Mouse (Mus musculus): ENCODE measurements around the gene Tmprss6. TPM values are rescaled to one million over a fixed set of nuclear protein-coding genes. Genes with fewer than 3 reads are reported as not detected.

Tmprss6 gene
- polyA plus RNA-seq, 1 experiment = 0.02 TPM

- no peaks in the 10 kb centered on the region for H3K4me1 ChIP-seq (ENCODE audit: control insufficient read depth)
- no peaks in the 10 kb centered on the region for H3K27me3 ChIP-seq (ENCODE audit: control insufficient read depth)
- no peaks in the 10 kb centered on the region for H3K36me3 ChIP-seq (ENCODE audit: control insufficient read depth)
- H3K9me3 ChIP-seq (ENCODE audit: control insufficient read depth, low read length) = peaks cover 3% of the 10 kb centered on the region
- no peak for TF ChIP-seq GATA1 (IDR thresholded peaks at IDR 0.05; ENCODE audit: low read length)
- TF ChIP-seq TAL1 (IDR thresholded peaks at IDR 0.05; ENCODE audit: low read length) = no peak
- no peak overlapping the region for H3K4me3 ChIP-seq (replicated peaks)
Observed at GRCm38 (mm10) chr15:78476878-78477277, 8.4 kb upstream of the Tmprss6 start.

- TF ChIP-seq TAL1 (IDR thresholded peaks at IDR 0.05; ENCODE audit: low read length) = no peak
- no peak for TF ChIP-seq GATA1 (IDR thresholded peaks at IDR 0.05; ENCODE audit: low read length)
- Histone ChIP-seq H3K36me3 (ENCODE audit: control insufficient read depth) (no peaks in the 10 kb centered on the region), H3K27me3 (ENCODE audit: control insufficient read depth) (no peaks in the 10 kb centered on the region), H3K4me3 (replicated peaks) (no peak overlapping the region), H3K9me3 (ENCODE audit: control insufficient read depth, low read length) (peaks cover 3% of the 10 kb centered on the region), H3K4me1 (ENCODE audit: control insufficient read depth) (no peaks in the 10 kb centered on the region)
Observed at GRCm38 (mm10) chr15:78475604-78476031, 7.2 kb upstream of the Tmprss6 start.

GRCm38 (mm10) chr15:78473442-78473841 lies 5.0 kb upstream of the Tmprss6 start:
- TF ChIP-seq TAL1 (IDR thresholded peaks at IDR 0.05; ENCODE audit: low read length) (no peak), GATA1 (IDR thresholded peaks at IDR 0.05; ENCODE audit: low read length) (no peak)
- H3K4me3 ChIP-seq (replicated peaks) = no peak overlapping the region
- no peaks in the 10 kb centered on the region; the same call in 1 of the 2 replicates for H3K4me1 ChIP-seq (ENCODE audit: control insufficient read depth)
- H3K36me3 ChIP-seq (ENCODE audit: control insufficient read depth) = no peaks in the 10 kb centered on the region
- H3K27me3 ChIP-seq (ENCODE audit: control insufficient read depth) = no peaks in the 10 kb centered on the region
- no peaks in the 10 kb centered on the region for H3K9me3 ChIP-seq (ENCODE audit: control insufficient read depth, low read length)

- Histone ChIP-seq H3K4me1 (ENCODE audit: control insufficient read depth) (no peaks in the 10 kb centered on the region; the same call in 1 of the 2 replicates), H3K4me3 (replicated peaks) (no peak overlapping the region), H3K27me3 (ENCODE audit: control insufficient read depth) (no peaks in the 10 kb centered on the region), H3K9me3 (ENCODE audit: control insufficient read depth, low read length) (no peaks in the 10 kb centered on the region), H3K36me3 (ENCODE audit: control insufficient read depth) (no peaks in the 10 kb centered on the region)
- TF ChIP-seq GATA1 (IDR thresholded peaks at IDR 0.05; ENCODE audit: low read length) (no peak), TAL1 (IDR thresholded peaks at IDR 0.05; ENCODE audit: low read length) (no peak)
Observed at GRCm38 (mm10) chr15:78471902-78472301, 3.5 kb upstream of the Tmprss6 start.

- no peak overlapping the region for H3K4me3 ChIP-seq (replicated peaks)
- H3K9me3 ChIP-seq (ENCODE audit: control insufficient read depth, low read length) = no peaks in the 10 kb centered on the region
- no peaks in the 10 kb centered on the region for H3K36me3 ChIP-seq (ENCODE audit: control insufficient read depth)
- H3K27me3 ChIP-seq (ENCODE audit: control insufficient read depth) = no peaks in the 10 kb centered on the region
- H3K4me1 ChIP-seq (ENCODE audit: control insufficient read depth) = no peaks in the 10 kb centered on the region; the same call in 1 of the 2 replicates
- TF ChIP-seq TAL1 (IDR thresholded peaks at IDR 0.05; ENCODE audit: low read length) (no peak), GATA1 (IDR thresholded peaks at IDR 0.05; ENCODE audit: low read length) (no peak)
Observed at GRCm38 (mm10) chr15:78470495-78471276, 2.3 kb upstream of the Tmprss6 start.

- TF ChIP-seq TAL1 (IDR thresholded peaks at IDR 0.05; ENCODE audit: low read length) (no peak), GATA1 (IDR thresholded peaks at IDR 0.05; ENCODE audit: low read length) (no peak)
- Histone ChIP-seq H3K27me3 (ENCODE audit: control insufficient read depth) (no peaks in the 10 kb centered on the region), H3K4me1 (ENCODE audit: control insufficient read depth) (no peaks in the 10 kb centered on the region; the same call in 1 of the 2 replicates), H3K4me3 (replicated peaks) (peak overlapping the region; percentile 29), H3K9me3 (ENCODE audit: control insufficient read depth, low read length) (no peaks in the 10 kb centered on the region), H3K36me3 (ENCODE audit: control insufficient read depth) (no peaks in the 10 kb centered on the region; the same call in 1 of the 2 replicates)
Observed at GRCm38 (mm10) chr15:78467570-78467969, 864 bp downstream of the Tmprss6 start.

- Histone ChIP-seq H3K27me3 (ENCODE audit: control insufficient read depth) (no peaks in the 10 kb centered on the region), H3K4me3 (replicated peaks) (no peak overlapping the region)
- no peak for TF ChIP-seq GATA1 (IDR thresholded peaks at IDR 0.05; ENCODE audit: low read length)
- no peak for TF ChIP-seq TAL1 (IDR thresholded peaks at IDR 0.05; ENCODE audit: low read length)
Observed at GRCm38 (mm10) chr15:78466809-78467208, 1.6 kb downstream of the Tmprss6 start.

GRCm38 (mm10) chr15:78462981-78463380 lies 5.5 kb downstream of the Tmprss6 start:
- H3K4me1 ChIP-seq (ENCODE audit: control insufficient read depth) = no peaks in the 10 kb centered on the region
- H3K36me3 ChIP-seq (ENCODE audit: control insufficient read depth) = no peaks in the 10 kb centered on the region; the same call in 1 of the 2 replicates
- H3K4me3 ChIP-seq (replicated peaks) = no peak overlapping the region
- TF ChIP-seq TAL1 (IDR thresholded peaks at IDR 0.05; ENCODE audit: low read length) (no peak), GATA1 (IDR thresholded peaks at IDR 0.05; ENCODE audit: low read length) (no peak)
- H3K9me3 ChIP-seq (ENCODE audit: control insufficient read depth, low read length) = no peaks in the 10 kb centered on the region
- H3K27me3 ChIP-seq (ENCODE audit: control insufficient read depth) = no peaks in the 10 kb centered on the region

More at GRCm38 (mm10) chr15:78466809-78467208, 1.6 kb downstream of the Tmprss6 start:
- H3K4me1 ChIP-seq (ENCODE audit: control insufficient read depth) = no peaks in the 10 kb centered on the region; the same call in 1 of the 2 replicates
- H3K9me3 ChIP-seq (ENCODE audit: control insufficient read depth, low read length) = no peaks in the 10 kb centered on the region
- no peaks in the 10 kb centered on the region; the same call in 1 of the 2 replicates for H3K36me3 ChIP-seq (ENCODE audit: control insufficient read depth)

- H3K4me3 ChIP-seq (replicated peaks) = no peak overlapping the region
- H3K27me3 ChIP-seq (ENCODE audit: control insufficient read depth) = no peaks in the 10 kb centered on the region
- H3K36me3 ChIP-seq (ENCODE audit: control insufficient read depth) = peaks cover 4% of the 10 kb centered on the region; the same call in 1 of the 2 replicates
- TF ChIP-seq TAL1 (IDR thresholded peaks at IDR 0.05; ENCODE audit: low read length) (no peak), GATA1 (IDR thresholded peaks at IDR 0.05; ENCODE audit: low read length) (no peak)
- no peaks in the 10 kb centered on the region for H3K9me3 ChIP-seq (ENCODE audit: control insufficient read depth, low read length)
- H3K4me1 ChIP-seq (ENCODE audit: control insufficient read depth) = peaks cover 7% of the 10 kb centered on the region
Observed at GRCm38 (mm10) chr15:78457193-78457592, 11.2 kb downstream of the Tmprss6 start.
